Comparison of ENCODE assay signal across 27 mouse cellular contexts in the genomic region with DNA sequence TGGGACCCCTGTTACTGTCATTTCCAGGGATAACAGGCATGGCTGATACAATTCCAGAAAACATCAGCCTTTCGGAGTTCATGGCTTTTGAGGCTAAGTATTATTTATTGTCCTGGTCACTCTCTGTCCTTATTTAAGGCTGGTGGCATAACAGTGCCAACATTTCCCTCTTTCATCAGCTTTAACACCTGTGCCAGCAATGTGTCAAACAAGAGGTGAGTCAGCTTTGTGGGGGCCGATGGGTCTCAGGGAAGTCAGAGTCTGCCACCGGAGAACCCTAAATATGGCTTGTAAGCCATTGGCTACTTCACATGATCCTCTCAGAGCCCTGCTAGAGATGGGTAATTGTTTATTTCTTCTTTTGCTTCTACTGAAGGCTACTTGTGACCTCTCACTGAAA.
"Had no signal": no experiment of that assay in that cellular context is flagged by ENCODE, and none has a peak within 500 bp of the region (broad histone marks: within the 10 kb centered on the region; RNA-seq: fewer than 3 reads in every experiment).

No protein-coding gene starts in this region.

- H3K27ac ChIP-seq: heart, adult 2 months; hindbrain, embryonic 10.5 days; hindbrain, embryonic 12.5 days; hindbrain, embryonic 14.5 days; intestine, embryonic 15.5 days; layer of hippocampus, adult 2 months; left cerebral cortex, adult 2 months; limb, embryonic 10.5 days; limb, embryonic 12.5 days; liver, embryonic 13.5 days; liver, embryonic 15.5 days had no signal

- ATAC-seq: hindbrain, embryonic 16.5 days; inflammation-experienced regulatory T-cells, adult 6 months; intestine, embryonic 15.5 days; intestine, postnatal 0 days; liver, postnatal 0 days had no signal

- H3K4me2 ChIP-seq: heart, embryonic 12.5 days; hindbrain, embryonic 12.5 days; hindbrain, embryonic 14.5 days; intestine, embryonic 15.5 days; limb, embryonic 12.5 days; liver, embryonic 11.5 days; liver, embryonic 13.5 days; liver, embryonic 15.5 days had no signal

- H3K27me3 ChIP-seq: heart, embryonic 12.5 days; hindbrain, embryonic 12.5 days; intestine, embryonic 15.5 days; limb, embryonic 12.5 days; liver, embryonic 13.5 days; liver, embryonic 15.5 days had no signal

- H3K4me1 ChIP-seq: hindbrain, embryonic 10.5 days; hindbrain, embryonic 12.5 days; intestine, embryonic 15.5 days; limb, embryonic 10.5 days; limb, embryonic 12.5 days; liver, embryonic 13.5 days; liver, embryonic 15.5 days had no signal

- H3K9ac ChIP-seq: heart, embryonic 12.5 days; hindbrain, embryonic 12.5 days; hindbrain, embryonic 14.5 days; intestine, embryonic 15.5 days; limb, embryonic 12.5 days; liver, embryonic 13.5 days; liver, embryonic 15.5 days; liver, postnatal 0 days had no signal

- H3K4me3 ChIP-seq: heart, adult 2 months; heart, embryonic 12.5 days; hindbrain, embryonic 10.5 days; hindbrain, embryonic 12.5 days; intestine, embryonic 15.5 days; layer of hippocampus, adult 2 months; left cerebral cortex, adult 2 months; limb, embryonic 10.5 days; limb, embryonic 12.5 days; liver, embryonic 13.5 days; liver, embryonic 15.5 days had no signal

- H3K36me3 ChIP-seq: heart, embryonic 12.5 days; hindbrain, embryonic 10.5 days; hindbrain, embryonic 12.5 days; intestine, embryonic 15.5 days; limb, embryonic 10.5 days; limb, embryonic 12.5 days; liver, embryonic 13.5 days; liver, embryonic 15.5 days had no signal

- DNase-seq: gastrocnemius, postnatal 10 days; gastrocnemius, postnatal 36 days; heart, postnatal 10 days; heart, postnatal 4 days; kidney, adult 18-20 months; kidney, adult 8-10 months; kidney, postnatal 10 days; kidney, postnatal 25 days; kidney, postnatal 4 days; liver; liver, embryonic 13.5 days; liver, postnatal 0 days had no signal

- H3K9me3 ChIP-seq: heart, embryonic 12.5 days; hindbrain, embryonic 10.5 days; hindbrain, embryonic 12.5 days; intestine, embryonic 15.5 days; limb, embryonic 10.5 days; limb, embryonic 12.5 days; liver, embryonic 13.5 days; liver, embryonic 15.5 days had no signal
